Mouse (Mus musculus) erythroblast, embryonic 14.5 days (primary cell): Measurements from ENCODE around the gene Slk.

ENCODE experiments used
- GATA1 ChIP-seq: IDR thresholded peaks from 2 replicates; pipeline ENCODE4 v1.6.1; 2012; ENCODE audit warnings: low read length, inconsistent platforms, mixed read lengths
- TAL1 ChIP-seq: IDR thresholded peaks from 3 replicates; pipeline ENCODE4 v1.6.1; 2012; ENCODE audit warnings: low read length, inconsistent platforms, mixed read lengths

- TF ChIP-seq TAL1 (no peak), GATA1 (no peak)
These were observed 67.1 kb downstream of the Slk start for GRCm38 (mm10) chr19:47646508-47647120.
